Mouse (Mus musculus) heart, adult 2 months (tissue): ENCODE data around the gene Ddr2.
A peak's percentile ranks its signal among the peaks of the same experiment; 100 is the strongest.

ENCODE experiments used
- CTCF ChIP-seq: fragments of 200-600 bp; IDR thresholded peaks from 2 replicates; pipeline ENCODE4 v1.8.1; 2022; ENCODE audit warnings: antibody characterized with exemption, mild to moderate bottlenecking, moderate library complexity
- EP300 ChIP-seq: fragments of 200-500 bp; IDR thresholded peaks from 2 replicates; pipeline ENCODE4 v1.6.1; 2011; ENCODE audit warnings: low read depth, low read length, control low read depth; ENCODE audit not compliant: insufficient read depth

DNA sequence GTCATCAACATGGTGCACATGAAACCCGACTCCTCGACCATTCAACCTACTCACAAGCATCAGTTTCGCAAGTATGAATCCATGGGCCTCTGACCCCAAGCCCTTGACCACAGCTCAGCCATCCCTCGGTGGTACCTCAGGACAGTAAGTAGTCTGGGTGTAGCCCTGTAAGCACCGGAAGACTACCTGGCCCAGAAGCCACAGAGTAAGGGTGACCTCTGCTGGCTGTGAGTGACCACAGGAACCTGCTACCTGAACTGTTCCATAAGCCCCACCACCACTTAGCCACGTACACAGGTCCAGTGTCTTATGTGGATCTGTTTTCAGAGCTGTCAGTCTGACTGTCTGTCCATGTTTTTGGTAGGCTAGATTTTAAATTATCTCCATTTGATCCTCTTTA is 162.9 kb downstream of the Ddr2 start:
- no peak for TF ChIP-seq EP300
- TF ChIP-seq CTCF = peak; percentile 27
